Mouse (Mus musculus): ENCODE results near the gene Gm9639. TPM values are rescaled to one million over a fixed set of nuclear protein-coding genes. Genes with fewer than 3 reads are reported as not detected.

Gene Gm9639
- polyA plus RNA-seq (2017; shearing (Covaris generic)), result not detected

DNA sequence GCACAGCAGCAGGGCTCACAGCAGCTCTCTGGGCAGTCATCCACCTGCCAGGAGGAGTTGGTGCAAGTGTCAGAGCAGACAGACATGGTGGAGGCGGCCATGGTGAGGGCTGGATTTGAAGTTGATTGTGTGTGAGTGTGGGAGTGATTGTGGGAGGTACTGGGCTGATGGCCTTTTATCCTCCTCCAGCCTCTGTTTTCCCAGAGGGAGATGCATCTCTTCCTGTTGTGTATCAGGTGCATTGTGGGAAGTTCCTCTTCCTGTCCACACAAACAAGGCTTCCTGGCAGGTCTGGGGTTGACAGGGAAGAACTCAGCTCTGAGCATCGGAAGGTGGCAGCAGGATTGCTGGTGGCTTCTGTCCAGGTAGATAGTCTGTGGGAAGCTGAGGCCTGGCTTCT lies at the start of gene Gm9639:
Gene Gm9639, minus strand, starts transcription at position 101 of the 400 bp plus-strand sequence.

DNA sequence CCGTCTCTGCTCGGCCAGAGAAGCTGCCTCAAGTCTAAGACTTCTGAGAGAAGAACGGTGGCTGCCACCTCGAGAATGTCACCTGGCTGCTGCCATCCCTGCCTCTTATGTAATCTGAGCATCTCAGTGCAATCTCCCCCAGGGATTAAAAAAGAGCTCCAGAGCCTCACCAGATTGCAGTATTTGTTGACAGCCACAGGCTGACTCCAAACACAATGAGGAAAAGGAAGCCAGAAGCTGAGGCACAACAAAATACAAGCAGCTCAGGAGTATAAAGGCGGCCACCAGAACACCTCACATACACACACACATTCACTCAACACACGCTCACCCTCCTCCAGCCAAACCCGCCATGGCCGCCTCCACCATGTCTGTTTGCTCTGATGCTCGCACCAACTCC lies 40.8 kb upstream of the Gm9639 start, which contains the start of gene Krtap10-10:
Gene Krtap10-10, plus strand, starts transcription at position 301 of the 400 bp plus-strand sequence.

DNA sequence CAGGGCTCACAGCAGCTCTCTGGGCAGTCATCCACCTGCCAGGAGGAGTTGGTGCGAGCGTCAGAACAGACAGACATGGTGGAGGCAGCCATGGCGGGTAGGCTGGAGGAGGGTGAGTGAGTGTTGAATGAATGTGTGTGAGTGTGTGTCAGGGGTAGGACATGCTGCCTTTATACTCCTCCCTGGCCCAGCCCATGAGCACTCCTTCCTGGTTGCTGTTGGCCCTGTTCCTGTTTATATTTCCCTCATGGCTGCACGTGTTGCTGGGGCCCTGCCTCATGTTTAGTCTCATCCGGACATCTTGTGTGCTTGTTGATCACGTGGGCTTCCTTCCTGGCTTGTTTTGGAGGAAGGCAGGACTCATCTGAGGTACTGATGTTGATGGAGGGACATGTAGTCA lies 32.1 kb upstream of the Gm9639 start, which contains the start of gene Krtap10-4:
Gene Krtap10-4, minus strand, starts transcription at position 145 of the 400 bp plus-strand sequence.

DNA sequence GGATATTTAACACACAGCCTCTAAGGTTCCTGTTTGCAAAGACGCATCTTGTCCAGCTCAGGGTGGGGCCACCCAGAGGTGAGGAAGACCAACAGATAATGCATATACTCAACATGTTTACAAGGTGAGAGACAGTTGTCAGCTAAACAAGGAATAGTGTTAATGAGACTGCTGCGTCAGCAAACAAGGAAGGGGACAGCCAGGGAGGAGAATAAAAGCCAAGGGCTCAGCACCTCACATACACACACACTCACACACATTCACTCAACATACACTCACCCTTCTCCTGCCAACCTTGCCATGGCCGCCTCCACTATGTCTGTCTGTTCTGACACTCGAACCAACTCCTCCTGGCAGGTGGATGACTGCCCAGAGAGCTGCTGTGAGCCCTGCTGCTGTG lies 19.5 kb upstream of the Gm9639 start, which contains the start of gene Gm2696:
Gene Gm2696, plus strand, starts transcription at position 301 of the 400 bp plus-strand sequence.

DNA sequence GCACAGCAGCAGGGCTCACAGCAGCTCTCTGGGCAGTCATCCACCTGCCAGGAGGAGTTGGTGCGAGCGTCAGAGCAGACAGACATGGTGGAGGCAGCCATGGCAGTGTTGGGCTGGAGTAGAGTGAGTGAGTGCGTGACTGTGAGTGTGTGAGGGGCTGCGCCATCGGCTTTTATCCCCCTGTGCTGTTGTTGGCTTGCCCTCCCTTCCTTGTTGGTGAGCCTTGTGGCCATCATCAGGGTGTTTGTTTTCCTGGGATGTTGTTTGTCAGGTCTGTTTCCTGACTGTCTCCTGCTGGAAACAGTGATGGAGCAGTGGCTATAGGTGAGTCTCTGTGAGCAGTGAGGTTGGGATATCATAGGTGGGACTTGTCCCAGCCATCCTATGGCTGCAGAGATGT lies 16.9 kb upstream of the Gm9639 start, which contains the start of gene Gm9507:
Gene Gm9507, minus strand, starts transcription at position 101 of the 400 bp plus-strand sequence.

DNA sequence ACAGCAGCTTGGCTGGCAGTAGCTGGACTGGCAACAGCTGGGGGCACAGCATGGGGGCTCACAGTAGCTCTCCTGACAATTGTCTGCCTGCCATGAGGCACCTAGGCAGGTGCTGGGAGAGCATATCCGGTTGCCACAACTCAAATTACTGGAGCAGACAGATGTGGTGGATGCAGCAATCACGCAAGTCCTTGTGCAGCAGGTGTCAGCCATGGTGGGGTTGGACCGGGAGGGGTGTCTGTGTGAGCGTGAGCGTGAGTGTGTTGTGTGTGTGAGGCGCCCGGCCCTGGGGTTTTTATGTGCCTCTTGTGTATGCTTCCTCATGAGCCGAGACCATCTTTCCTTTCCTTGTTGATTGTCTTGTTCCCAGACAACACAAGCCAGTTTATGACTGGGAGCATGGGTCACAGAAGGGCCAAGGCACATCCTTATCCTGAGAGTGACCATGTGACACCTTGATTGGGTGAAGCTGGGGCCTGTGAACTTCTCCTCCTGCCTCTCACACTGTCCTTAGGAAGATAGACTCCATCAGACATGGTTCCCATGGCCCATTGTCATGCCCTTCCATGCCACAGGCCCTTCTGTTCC lies 4.1 kb upstream of the Gm9639 start, which contains the start of gene Gm19668:
Gene Gm19668, minus strand, starts transcription at position 213 of the 588 bp plus-strand sequence.

DNA sequence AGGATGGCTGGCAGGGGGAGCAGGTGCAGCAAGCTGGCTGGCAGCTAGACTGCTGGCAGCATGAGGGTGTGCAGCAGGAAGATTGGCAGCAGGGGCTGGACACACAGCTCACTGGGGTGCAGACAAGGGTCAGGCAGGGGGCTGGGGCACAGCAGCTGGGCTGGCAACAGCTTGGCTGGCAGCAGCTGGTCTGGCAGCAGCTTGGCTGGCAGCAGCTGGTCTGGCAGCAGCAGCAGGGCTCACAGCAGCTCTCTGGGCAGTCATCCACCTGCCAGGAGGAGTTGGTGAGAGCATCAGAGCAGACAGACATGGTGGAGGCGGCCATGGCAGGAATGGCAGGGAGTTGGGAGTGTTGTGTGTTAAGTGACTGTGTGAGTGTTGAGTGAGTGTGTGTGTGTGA lies 7.0 kb downstream of the Gm9639 start, which contains the start of gene Gm7137:
Gene Gm7137, minus strand, starts transcription at position 325 of the 400 bp plus-strand sequence.

DNA sequence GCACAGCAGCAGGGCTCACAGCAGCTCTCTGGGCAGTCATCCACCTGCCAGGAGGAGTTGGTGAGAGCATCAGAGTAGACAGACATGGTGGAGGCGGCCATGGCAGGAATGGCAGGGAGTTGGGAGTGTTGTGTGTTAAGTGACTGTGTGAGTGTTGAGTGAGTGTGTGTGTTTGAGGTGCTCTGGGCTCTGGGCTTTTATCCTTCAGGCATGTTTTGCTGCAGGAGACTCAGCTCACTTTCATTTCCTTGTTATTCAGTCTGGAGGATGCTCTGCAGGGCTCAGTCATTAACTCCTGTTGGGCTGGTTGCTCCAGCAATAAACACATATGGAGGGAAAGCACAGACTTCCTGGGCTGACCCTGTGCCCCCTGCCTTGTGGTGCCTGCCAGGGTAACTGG lies 12.4 kb downstream of the Gm9639 start, which contains the start of gene Gm3250:
Gene Gm3250, minus strand, starts transcription at position 101 of the 400 bp plus-strand sequence.

DNA sequence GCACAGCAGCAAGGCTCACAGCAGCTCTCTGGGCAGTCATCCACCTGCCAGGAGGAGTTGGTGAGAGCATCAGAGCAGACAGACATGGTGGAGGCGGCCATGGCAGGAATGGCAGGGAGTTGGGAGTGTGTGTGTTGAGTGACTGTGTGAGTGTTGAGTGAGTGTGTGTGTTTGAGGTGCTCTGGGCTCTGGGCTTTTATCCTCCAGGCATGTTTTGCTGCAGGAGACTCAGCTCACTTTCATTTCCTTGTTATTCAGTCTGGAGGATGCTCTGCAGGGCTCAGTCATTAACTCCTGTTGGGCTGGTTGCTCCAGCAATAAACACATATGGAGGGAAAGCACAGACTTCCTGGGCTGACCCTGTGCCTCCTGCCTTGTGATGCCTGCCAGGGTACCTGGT lies 18.0 kb downstream of the Gm9639 start, which contains the start of gene Gm7138:
Gene Gm7138, minus strand, starts transcription at position 101 of the 400 bp plus-strand sequence.

DNA sequence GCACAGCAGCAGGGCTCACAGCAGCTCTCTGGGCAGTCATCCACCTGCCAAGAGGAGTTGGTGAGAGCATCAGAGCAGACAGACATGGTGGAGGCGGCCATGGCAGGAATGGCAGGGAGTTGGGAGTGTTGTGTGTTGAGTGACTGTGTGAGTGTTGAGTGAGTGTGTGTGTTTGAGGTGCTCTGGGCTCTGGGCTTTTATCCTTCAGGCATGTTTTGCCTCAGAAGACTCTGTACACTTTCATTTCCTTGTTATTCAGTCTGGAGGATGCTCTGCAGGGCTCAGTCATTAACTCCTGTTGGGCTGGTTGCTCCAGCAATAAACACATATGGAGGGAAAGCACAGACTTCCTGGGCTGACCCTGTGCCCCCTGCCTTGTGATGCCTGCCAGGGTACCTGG lies 23.7 kb downstream of the Gm9639 start, which contains the start of gene Gm3238:
Gene Gm3238, minus strand, starts transcription at position 101 of the 400 bp plus-strand sequence.

DNA sequence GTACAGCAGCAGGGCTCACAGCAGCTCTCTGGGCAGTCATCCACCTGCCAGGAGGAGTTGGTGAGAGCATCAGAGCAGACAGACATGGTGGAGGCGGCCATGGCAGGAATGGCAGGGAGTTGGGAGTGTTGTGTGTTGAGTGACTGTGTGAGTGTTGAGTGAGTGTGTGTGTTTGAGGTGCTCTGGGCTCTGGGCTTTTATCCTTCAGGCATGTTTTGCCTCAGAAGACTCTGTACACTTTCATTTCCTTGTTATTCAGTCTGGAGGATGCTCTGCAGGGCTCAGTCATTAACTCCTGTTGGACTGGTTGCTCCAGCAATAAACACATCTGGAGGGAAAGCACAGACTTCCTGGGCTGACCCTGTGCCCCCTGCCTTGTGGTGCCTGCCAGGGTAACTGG lies 35.3 kb downstream of the Gm9639 start, which contains the start of gene Gm3233:
Gene Gm3233, minus strand, starts transcription at position 101 of the 400 bp plus-strand sequence.

DNA sequence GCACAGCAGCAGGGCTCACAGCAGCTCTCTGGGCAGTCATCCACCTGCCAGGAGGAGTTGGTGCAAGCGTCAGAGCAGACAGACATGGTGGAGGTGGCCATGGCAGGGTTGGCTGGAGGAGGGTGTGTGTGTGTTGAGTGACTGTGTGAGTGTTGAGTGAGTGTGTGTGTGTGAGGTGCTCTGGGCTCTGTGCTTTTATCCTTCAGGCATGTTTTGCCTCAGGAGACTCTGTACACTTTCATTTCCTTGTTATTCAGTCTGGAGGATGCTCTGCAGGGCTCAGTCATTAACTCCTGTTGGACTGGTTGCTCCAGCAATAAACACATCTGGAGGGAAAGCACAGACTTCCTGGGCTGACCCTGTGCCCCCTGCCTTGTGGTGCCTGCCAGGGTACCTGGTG lies 43.6 kb downstream of the Gm9639 start, which contains the start of gene Gm9736:
Gene Gm9736, minus strand, starts transcription at position 101 of the 400 bp plus-strand sequence.

Other genes with a start within 250 kb of the Gm9639 start
- gene Pttg1ip, start 213.4 kb downstream of the Gm9639 start, polyA plus RNA-seq (2017; shearing (Covaris generic)), result 86.6 TPM
- 103 TPM for gene Sumo3, start 189.0 kb downstream of the Gm9639 start, polyA plus RNA-seq (2017; shearing (Covaris generic))
- not detected for gene Gm49325, start 188.9 kb downstream of the Gm9639 start, polyA plus RNA-seq (2017; shearing (Covaris generic))
- 54.5 TPM for gene Ube2g2, start 172.8 kb downstream of the Gm9639 start, polyA plus RNA-seq (2017; shearing (Covaris generic))
- 0.70 TPM for gene Tspear, start 108.5 kb downstream of the Gm9639 start, polyA plus RNA-seq (2017; shearing (Covaris generic))
- gene Gm19402, start 104.3 kb downstream of the Gm9639 start, polyA plus RNA-seq (2017; shearing (Covaris generic)), result not detected
- not detected for gene Gm9508, start 97.8 kb downstream of the Gm9639 start, polyA plus RNA-seq (2017; shearing (Covaris generic))
- not detected for gene Gm10272, start 88.5 kb downstream of the Gm9639 start, polyA plus RNA-seq (2017; shearing (Covaris generic))
- not detected for gene Gm10024, start 83.6 kb downstream of the Gm9639 start, polyA plus RNA-seq (2017; shearing (Covaris generic))
- not detected for gene Gm10142, start 79.3 kb downstream of the Gm9639 start, polyA plus RNA-seq (2017; shearing (Covaris generic))
- not detected for gene Krtap12-1, start 74.5 kb downstream of the Gm9639 start, polyA plus RNA-seq (2017; shearing (Covaris generic))
- not detected for gene Gm10100, start 68.6 kb downstream of the Gm9639 start, polyA plus RNA-seq (2017; shearing (Covaris generic))
- gene Gm18596, start 52.4 kb downstream of the Gm9639 start, polyA plus RNA-seq (2017; shearing (Covaris generic)), result not detected
- not detected for gene Gm9736, start 43.7 kb downstream of the Gm9639 start, polyA plus RNA-seq (2017; shearing (Covaris generic))
- gene Gm3233, start 35.4 kb downstream of the Gm9639 start, polyA plus RNA-seq (2017; shearing (Covaris generic)), result not detected
- gene Gm3238, start 23.8 kb downstream of the Gm9639 start, polyA plus RNA-seq (2017; shearing (Covaris generic)), result not detected
- not detected for gene Gm7138, start 18.1 kb downstream of the Gm9639 start, polyA plus RNA-seq (2017; shearing (Covaris generic))
- not detected for gene Gm3250, start 12.5 kb downstream of the Gm9639 start, polyA plus RNA-seq (2017; shearing (Covaris generic))
- gene Gm7137, start 6.9 kb downstream of the Gm9639 start, polyA plus RNA-seq (2017; shearing (Covaris generic)), result not detected
- gene Gm19668, start 4.1 kb upstream of the Gm9639 start, polyA plus RNA-seq (2017; shearing (Covaris generic)), result not detected
- not detected for gene Gm9507, start 16.8 kb upstream of the Gm9639 start, polyA plus RNA-seq (2017; shearing (Covaris generic))
- not detected for gene Gm2696, start 19.6 kb upstream of the Gm9639 start, polyA plus RNA-seq (2017; shearing (Covaris generic))
- gene Krtap10-4, start 32.0 kb upstream of the Gm9639 start, polyA plus RNA-seq (2017; shearing (Covaris generic)), result not detected
- gene Krtap10-10, start 40.9 kb upstream of the Gm9639 start, polyA plus RNA-seq (2017; shearing (Covaris generic)), result not detected
- gene Gm36176, start 51.7 kb upstream of the Gm9639 start, polyA plus RNA-seq (2017; shearing (Covaris generic)), result not detected
- gene Gm10318, start 57.8 kb upstream of the Gm9639 start, polyA plus RNA-seq (2017; shearing (Covaris generic)), result not detected
- not detected for gene Gm3285, start 66.9 kb upstream of the Gm9639 start, polyA plus RNA-seq (2017; shearing (Covaris generic))
- not detected for gene Lrrc3, start 107.5 kb upstream of the Gm9639 start, polyA plus RNA-seq (2017; shearing (Covaris generic))
- gene Trpm2, start 175.5 kb upstream of the Gm9639 start, polyA plus RNA-seq (2017; shearing (Covaris generic)), result 0.74 TPM
- 7.1 TPM for gene 1810043G02Rik, start 183.4 kb upstream of the Gm9639 start, polyA plus RNA-seq (2017; shearing (Covaris generic))
- 125 TPM for gene Pfkl, start 215.0 kb upstream of the Gm9639 start, polyA plus RNA-seq (2017; shearing (Covaris generic))
- gene Dnmt3l, start 246.9 kb upstream of the Gm9639 start, polyA plus RNA-seq (2017; shearing (Covaris generic)), result not detected
- 0.32 TPM for gene Aire, start 248.5 kb upstream of the Gm9639 start, polyA plus RNA-seq (2017; shearing (Covaris generic))

Data from effector memory CD4-positive, alpha-beta T cell, adult 5 months (primary cell).